Mouse (Mus musculus): ENCODE measurements around the gene Zfp429.

DNA sequence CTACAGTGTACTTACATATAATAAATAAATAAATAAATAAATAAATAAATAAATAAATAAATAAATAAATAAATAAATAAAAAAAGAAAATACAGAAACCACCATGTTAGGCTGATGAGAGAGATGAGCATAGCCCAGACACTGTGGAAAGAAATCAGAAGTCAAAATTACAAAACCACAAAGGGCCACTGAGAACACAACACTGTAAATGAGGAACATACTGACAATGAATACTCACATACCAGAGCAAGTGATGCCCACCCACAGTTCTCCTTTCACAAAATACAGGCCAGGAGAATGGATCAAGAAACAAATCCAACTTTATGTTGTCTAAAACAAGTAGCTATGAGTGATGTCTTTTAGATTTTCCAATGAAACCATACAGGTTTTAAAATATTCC, 47.8 kb downstream of the Zfp429 start:
- no peak for TF ChIP-seq TAL1 (IDR thresholded peaks at IDR 0.05; ENCODE audit: low read length)
- TF ChIP-seq GATA1 (IDR thresholded peaks at IDR 0.05; ENCODE audit: low read length), result no peak

Data from erythroblast, embryonic 14.5 days (primary cell).